Mouse (Mus musculus) hindbrain, embryonic 13.5 days (tissue): Measurements from ENCODE around the gene Gphn. TPM values are rescaled to one million over a fixed set of nuclear protein-coding genes. Genes with fewer than 3 reads are reported as not detected.
"Not testable (repeated sequence)": the region's sequence is repeated elsewhere in the genome, so short reads cannot be mapped to it uniquely, and the experiment has no call there.

ENCODE experiments used
- ATAC-seq: fragments of 200-750 bp; cut with Nextera tagmentation; 2 replicates; pipeline ENCODE4 v1.8.0; 2017; ENCODE audit warnings: moderate TSS enrichment; ENCODE audit not compliant: low FRiP score
- H3K27ac ChIP-seq: fragments of 300-500 bp; sonication (generic); 2 replicates; pipeline ENCODE4 v1.5.1; 2015; ENCODE audit warnings: inconsistent platforms, mild to moderate bottlenecking, moderate library complexity
- H3K27me3 ChIP-seq: fragments of 300-500 bp; sonication (generic); 2 replicates; pipeline ENCODE4 v1.6.1; 2015; ENCODE audit warnings: mild to moderate bottlenecking, inconsistent platforms
- H3K36me3 ChIP-seq: fragments of 300-500 bp; sonication (generic); 2 replicates; pipeline ENCODE4 v1.6.1; 2015; ENCODE audit warnings: mild to moderate bottlenecking, inconsistent platforms
- H3K4me1 ChIP-seq: fragments of 300-500 bp; sonication (generic); replicated peaks from 2 replicates; pipeline ENCODE4 v1.6.1; 2015; ENCODE audit warnings: inconsistent platforms
- H3K4me2 ChIP-seq: fragments of 300-500 bp; sonication (generic); 2 replicates; pipeline ENCODE4 v1.6.1; 2015; ENCODE audit warnings: inconsistent platforms, mild to moderate bottlenecking, moderate library complexity
- H3K4me3 ChIP-seq: fragments of 300-500 bp; sonication (generic); 2 replicates; pipeline ENCODE4 v1.5.1; 2015; ENCODE audit warnings: mild to moderate bottlenecking, inconsistent platforms
- H3K9ac ChIP-seq: fragments of 300-500 bp; sonication (generic); 2 replicates; pipeline ENCODE4 v1.6.1; 2015; ENCODE audit warnings: mild to moderate bottlenecking, inconsistent platforms
- H3K9me3 ChIP-seq: fragments of 300-500 bp; sonication (generic); 2 replicates; pipeline ENCODE4 v1.6.1; 2016; ENCODE audit warnings: inconsistent platforms
- WGBS: fragments of 180-500 bp; shearing (Covaris S2); methylation state at CpG from one replicate; pipeline ENCODE4 v1.1.7; 2015; 5-methylcytosine and 5-hydroxymethylcytosine counted together
- polyA plus RNA-seq: library from polyadenylated mRNA; unstranded; fragments of >200 nt; fragmentation: Nextera tagmentation; extraction: Ambion mirVana; gene quantifications from 2 replicates; pipeline ENCODE4 v1.2.1, GENCODE M21; 2015

Gphn gene
- polyA plus RNA-seq, 1 experiment from 2014 or later, result 37.4 TPM

DNA sequence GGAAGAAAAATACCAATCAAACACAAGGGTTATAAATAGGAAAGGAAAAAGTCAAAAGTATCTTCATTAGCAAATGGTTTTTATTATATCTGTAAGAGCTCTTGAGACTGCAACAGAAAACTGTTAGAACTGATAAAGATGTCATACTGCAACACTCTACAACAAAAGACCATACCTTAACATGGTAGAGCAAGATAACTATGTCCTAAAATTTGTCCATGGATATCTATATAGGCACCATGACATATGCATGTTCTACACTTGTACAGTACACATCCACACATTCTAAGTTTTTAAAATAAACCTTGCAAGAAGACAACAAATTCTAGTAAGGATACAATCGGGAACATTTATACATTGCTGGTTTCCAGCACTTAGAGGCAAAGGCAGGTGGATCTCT is 169.1 kb downstream of the Gphn start:
- no peak overlapping the region for H3K4me3 ChIP-seq
- peaks cover 3% of the 10 kb centered on the region; the same call in 1 of the 2 replicates for H3K36me3 ChIP-seq
- no peak overlapping the region for H3K4me2 ChIP-seq
- ATAC-seq, result no peak
- no peaks in the 10 kb centered on the region for H3K4me1 ChIP-seq
- H3K27me3 ChIP-seq, result no peaks in the 10 kb centered on the region
- H3K9me3 ChIP-seq, result no peaks in the 10 kb centered on the region
- no peak overlapping the region for H3K27ac ChIP-seq
- WGBS, result 96% methylated on average over 1 of the region's 1 CpGs
- H3K9ac ChIP-seq, result no peak overlapping the region

DNA sequence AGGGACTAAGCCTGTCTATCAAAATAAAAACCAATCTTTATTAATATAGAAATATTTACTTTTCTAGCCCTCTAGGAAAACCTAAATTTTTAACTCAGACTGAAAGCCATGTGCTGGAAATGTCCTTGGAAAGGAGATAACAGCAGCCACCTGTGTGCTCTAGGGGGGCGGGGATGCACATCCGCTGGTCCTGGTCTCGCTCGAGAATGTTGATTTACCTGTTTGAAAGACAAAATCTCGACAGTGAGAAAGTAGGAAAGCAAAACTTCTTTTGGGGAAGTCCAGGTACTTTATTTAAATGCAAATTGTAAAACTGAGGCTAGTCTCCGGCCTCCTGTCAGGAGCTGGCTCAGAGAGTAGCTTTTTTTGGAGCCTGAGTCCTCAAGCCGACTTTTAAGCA is 181.3 kb downstream of the Gphn start:
- H3K27ac ChIP-seq, H3K36me3 ChIP-seq, H3K4me2 ChIP-seq, H3K4me1 ChIP-seq, H3K27me3 ChIP-seq, H3K4me3 ChIP-seq, H3K9me3 ChIP-seq, H3K9ac ChIP-seq, ATAC-seq: not testable (repeated sequence)
- 67% methylated on average over 7 of the region's 7 CpGs for WGBS

DNA sequence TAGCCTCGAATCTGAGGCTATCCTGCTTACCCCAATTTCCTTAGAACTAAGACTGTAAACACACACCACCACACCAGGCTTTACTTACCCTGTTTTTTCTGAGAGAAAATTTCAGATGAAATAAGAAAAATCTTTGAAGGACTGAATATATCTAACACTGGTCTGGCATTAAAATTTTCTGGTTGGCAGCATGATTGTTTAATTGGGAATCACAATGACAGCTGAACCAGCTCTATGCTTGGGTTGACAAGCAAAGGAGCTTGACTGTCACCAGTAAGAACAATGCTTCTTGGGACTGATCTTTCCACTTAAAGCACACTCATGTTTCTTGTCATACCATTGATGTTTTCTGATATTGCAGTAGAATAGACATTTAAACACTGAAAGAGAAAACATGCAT is 296.0 kb downstream of the Gphn start:
- H3K4me2 ChIP-seq, result no peak overlapping the region
- no peaks in the 10 kb centered on the region for H3K36me3 ChIP-seq
- no peaks in the 10 kb centered on the region for H3K27me3 ChIP-seq
- WGBS, result 72% methylated on average over 1 of the region's 1 CpGs
- H3K4me3 ChIP-seq, result no peak overlapping the region
- H3K9me3 ChIP-seq, result no peaks in the 10 kb centered on the region
- no peak overlapping the region for H3K9ac ChIP-seq
- no peak for ATAC-seq
- no peak overlapping the region for H3K27ac ChIP-seq
- H3K4me1 ChIP-seq, result no peaks in the 10 kb centered on the region

DNA sequence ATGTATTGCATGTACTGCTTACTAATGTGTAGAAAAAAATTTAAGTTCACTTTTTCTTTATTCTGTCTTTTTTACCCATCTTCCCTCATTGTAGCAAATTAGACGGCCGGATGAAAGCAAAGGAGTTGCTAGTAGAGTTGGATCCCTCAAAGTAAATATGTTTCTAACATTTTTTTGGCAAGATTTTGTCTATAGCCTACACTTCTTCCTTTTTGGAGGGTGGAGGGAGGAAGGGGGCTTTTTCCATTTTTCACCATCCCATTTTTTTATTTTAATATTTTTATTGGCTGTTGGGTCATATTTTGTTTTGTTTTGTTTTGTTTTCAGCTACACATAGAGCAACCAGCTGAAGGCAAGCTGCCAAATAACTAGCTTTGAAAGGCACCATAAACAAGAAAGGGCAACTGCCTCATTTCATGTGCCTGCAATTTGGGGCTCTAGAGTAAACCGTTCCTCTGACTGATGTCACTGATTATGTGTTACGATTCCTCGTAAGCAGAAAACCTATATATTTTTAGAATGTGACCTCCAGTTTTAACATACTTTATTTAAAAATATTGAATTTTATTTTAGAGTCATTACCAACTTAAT is 296.7 kb downstream of the Gphn start:
- WGBS, result 91% methylated on average over 5 of the region's 5 CpGs
- Histone ChIP-seq H3K27ac (no peak overlapping the region), H3K9ac (no peak overlapping the region)

DNA sequence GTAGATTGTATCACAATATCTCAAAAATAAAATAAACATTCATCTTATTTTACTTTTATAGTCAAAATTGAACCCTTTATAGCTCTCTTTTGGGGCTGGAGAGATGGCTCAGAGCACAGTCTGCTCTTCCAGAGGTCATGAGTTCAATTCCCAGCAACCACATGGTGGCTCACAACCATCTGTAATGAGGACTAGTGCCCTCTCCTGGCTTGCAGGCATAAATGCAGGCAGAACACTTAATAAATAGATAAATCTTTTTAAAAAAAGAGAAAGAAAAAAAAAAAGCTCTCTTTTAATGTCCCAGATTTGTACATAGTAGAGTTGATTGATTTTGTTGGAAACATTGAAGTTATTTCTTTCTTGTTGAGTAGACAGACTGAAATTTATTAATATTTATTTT is 311.4 kb downstream of the Gphn start:
- H3K4me1 ChIP-seq, H3K4me2 ChIP-seq, H3K9ac ChIP-seq, H3K27ac ChIP-seq, H3K9me3 ChIP-seq, H3K4me3 ChIP-seq, ATAC-seq, H3K36me3 ChIP-seq, H3K27me3 ChIP-seq: not testable (repeated sequence)

More for the DNA sequence above, 296.7 kb downstream of the Gphn start:
- Histone ChIP-seq H3K4me2 (no peak overlapping the region), H3K36me3 (no peaks in the 10 kb centered on the region), H3K4me3 (no peak overlapping the region), H3K9me3 (no peaks in the 10 kb centered on the region), H3K27me3 (no peaks in the 10 kb centered on the region), H3K4me1 (no peaks in the 10 kb centered on the region)
- ATAC-seq, result no peak

DNA sequence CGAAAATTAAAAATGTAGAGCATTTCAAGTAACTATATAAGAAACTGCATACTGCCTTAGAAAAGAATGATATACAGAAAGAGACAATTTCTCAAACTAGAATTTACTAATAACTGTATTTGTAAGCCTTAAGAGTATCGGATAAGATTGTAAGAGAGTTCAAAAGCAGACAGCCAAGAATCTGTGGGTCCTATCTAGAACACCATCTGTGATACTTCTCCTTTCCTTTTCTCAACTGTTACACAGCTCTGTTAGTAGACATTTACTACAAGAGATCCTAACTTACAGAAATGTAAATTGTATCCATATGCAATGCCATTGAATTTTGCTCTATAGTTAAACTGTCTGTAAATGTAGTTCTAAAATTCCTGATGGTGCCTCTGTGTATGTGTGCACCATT is 324.7 kb downstream of the Gphn start:
- H3K4me2 ChIP-seq, result no peak overlapping the region
- no peaks in the 10 kb centered on the region for H3K9me3 ChIP-seq
- H3K27ac ChIP-seq, result no peak overlapping the region
- H3K36me3 ChIP-seq, result no peaks in the 10 kb centered on the region
- no peaks in the 10 kb centered on the region for H3K4me1 ChIP-seq
- ATAC-seq, result no peak
- 95% methylated on average over 2 of the region's 2 CpGs for WGBS
- H3K9ac ChIP-seq, result no peak overlapping the region
- H3K4me3 ChIP-seq, result no peak overlapping the region
- no peaks in the 10 kb centered on the region for H3K27me3 ChIP-seq

DNA sequence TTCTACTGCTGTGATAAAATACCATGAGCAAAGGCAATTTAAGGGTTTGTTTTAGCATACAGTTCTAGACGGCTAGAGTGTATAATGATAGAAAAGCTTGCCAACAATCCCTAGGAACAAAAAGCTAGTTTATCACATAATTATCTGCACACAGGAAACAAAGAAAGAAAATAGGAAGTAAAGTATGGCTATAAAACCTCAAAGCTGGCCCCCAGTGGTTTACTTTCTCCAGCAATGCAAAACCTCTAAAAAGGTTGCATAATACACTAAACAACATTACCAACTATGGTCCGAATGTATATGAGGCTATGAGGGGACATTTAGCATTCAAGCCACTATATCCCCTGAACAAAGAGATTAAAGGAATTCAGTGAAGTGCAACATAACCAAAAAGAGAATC is 405.6 kb downstream of the Gphn start:
- Histone ChIP-seq H3K4me3 (no peak overlapping the region), H3K9me3 (no peaks in the 10 kb centered on the region), H3K36me3 (peaks cover 4% of the 10 kb centered on the region; the same call in 1 of the 2 replicates), H3K9ac (no peak overlapping the region), H3K4me1 (no peaks in the 10 kb centered on the region), H3K27ac (no peak overlapping the region), H3K27me3 (no peaks in the 10 kb centered on the region), H3K4me2 (no peak overlapping the region)
- no peak for ATAC-seq
- WGBS, result 85% methylated on average over 2 of the region's 2 CpGs

DNA sequence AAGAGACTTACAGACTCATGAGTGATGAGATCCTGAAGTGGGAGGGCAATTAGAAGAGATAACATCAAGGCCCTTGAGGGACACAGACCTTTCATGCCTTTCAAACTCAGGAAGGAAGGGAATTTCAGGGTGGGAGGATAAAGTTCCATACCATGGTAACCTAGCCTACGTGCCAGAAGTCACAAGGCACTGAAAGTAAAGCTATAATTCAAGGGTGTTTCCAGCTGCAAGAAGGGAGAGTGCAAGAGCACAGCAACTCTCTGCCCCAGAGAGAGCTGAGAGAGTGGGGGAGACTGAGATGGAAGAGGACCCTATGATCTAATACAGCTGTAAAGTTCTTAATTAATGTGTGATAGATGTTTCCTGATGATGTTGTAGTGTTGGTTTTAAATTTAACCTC is 413.3 kb downstream of the Gphn start:
- Histone ChIP-seq H3K4me3 (no peak overlapping the region), H3K4me2 (no peak overlapping the region), H3K9ac (no peak overlapping the region), H3K4me1 (no peaks in the 10 kb centered on the region), H3K9me3 (no peaks in the 10 kb centered on the region), H3K27me3 (no peaks in the 10 kb centered on the region), H3K27ac (no peak overlapping the region), H3K36me3 (no peaks in the 10 kb centered on the region)
- 53% methylated on average over 1 of the region's 1 CpGs for WGBS
- ATAC-seq, result no peak

DNA sequence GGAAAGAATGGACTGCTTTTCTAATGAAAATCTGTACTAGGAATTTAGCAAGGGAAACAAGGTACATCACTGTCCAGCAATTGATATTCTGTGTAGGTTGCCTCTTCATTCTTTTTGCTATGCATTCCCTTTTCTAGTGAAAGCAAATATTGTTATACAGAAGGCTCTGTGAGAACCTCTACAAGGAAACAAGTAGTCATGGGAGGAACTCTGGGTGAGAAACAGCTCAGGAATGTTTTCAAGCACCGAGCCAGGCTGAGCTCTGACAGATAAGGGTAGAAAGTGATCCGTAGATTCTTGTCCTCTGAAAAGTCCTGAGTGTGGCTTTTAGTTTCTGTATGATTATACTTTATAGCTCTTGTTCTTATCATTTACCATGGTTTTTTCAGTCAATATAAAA is 413.9 kb downstream of the Gphn start:
- H3K27me3 ChIP-seq, result no peaks in the 10 kb centered on the region
- H3K9me3 ChIP-seq, result no peaks in the 10 kb centered on the region
- H3K4me1 ChIP-seq, result no peaks in the 10 kb centered on the region
- no peaks in the 10 kb centered on the region for H3K36me3 ChIP-seq
- no peak overlapping the region for H3K4me2 ChIP-seq
- WGBS, result 64% methylated on average over 2 of the region's 2 CpGs
- no peak overlapping the region for H3K4me3 ChIP-seq
- no peak for ATAC-seq
- no peak overlapping the region for H3K9ac ChIP-seq
- no peak overlapping the region for H3K27ac ChIP-seq

DNA sequence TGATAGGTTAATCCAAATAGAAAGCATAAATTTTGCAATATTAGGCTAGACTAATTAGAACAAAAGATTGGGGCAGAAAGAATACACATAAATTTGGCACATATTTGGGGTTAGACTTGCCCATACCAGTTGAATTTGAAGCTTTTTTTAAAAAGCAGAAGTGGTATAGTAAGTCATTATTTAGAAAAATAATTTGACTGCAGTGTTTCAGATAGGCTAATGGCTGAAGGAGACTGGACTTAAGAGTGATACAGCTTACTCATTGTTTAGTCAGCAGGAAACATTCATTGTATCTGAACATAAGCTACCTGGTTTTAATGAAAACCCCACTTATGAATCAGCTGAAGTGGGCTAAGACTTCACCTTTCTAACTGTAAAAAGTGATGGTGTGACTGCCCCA is 415.0 kb downstream of the Gphn start:
- H3K27ac ChIP-seq, result no peak overlapping the region
- no peaks in the 10 kb centered on the region for H3K36me3 ChIP-seq
- ATAC-seq, result no peak
- no peak overlapping the region for H3K4me2 ChIP-seq
- no peaks in the 10 kb centered on the region for H3K27me3 ChIP-seq
- no peaks in the 10 kb centered on the region for H3K4me1 ChIP-seq
- no peaks in the 10 kb centered on the region for H3K9me3 ChIP-seq
- H3K9ac ChIP-seq, result no peak overlapping the region
- no peak overlapping the region for H3K4me3 ChIP-seq

DNA sequence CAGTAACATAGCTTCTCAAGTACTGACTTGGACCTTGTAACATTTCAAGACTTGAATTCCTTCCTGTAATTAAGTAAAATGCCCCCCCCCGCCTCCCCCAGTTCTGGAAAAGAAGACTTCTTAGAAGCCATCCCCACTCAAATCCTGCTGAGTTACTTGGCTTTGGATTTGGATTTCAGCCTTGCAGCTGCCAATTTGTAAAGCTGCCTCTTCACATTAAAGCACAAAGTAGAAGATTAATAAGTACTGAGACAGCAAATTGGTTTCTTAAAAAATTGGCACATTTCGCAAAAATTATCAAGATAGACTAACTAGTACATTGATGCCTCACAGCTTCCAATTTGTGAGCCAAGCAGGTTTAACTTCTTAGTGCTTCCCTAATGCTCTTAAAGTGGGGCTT is 417.5 kb downstream of the Gphn start:
- no peak for ATAC-seq
- WGBS, result 81% methylated on average over 2 of the region's 2 CpGs
- Histone ChIP-seq H3K4me1 (no peaks in the 10 kb centered on the region), H3K4me3 (no peak overlapping the region), H3K27ac (no peak overlapping the region), H3K9ac (no peak overlapping the region), H3K27me3 (no peaks in the 10 kb centered on the region), H3K36me3 (no peaks in the 10 kb centered on the region), H3K4me2 (no peak overlapping the region), H3K9me3 (no peaks in the 10 kb centered on the region)

DNA sequence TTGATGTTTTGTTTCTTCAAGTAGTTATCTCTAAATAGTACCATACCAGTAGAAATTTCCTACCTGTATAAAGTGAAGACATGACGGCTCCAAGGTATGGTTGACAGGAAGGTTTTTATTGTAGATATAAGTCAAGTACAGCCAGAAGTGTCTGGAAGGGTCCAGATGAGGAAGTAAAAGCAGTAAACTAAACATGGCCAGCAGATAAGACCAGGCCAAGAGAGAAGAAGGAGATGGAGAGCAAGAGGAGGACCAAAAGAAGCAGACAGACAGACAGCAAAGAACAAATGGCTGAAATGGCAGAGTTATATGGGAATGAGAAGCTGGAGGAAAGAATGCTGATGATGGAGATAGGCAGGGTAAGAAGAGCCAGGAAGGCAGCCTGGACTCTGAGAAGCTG is 419.1 kb downstream of the Gphn start:
- no peak for ATAC-seq
- Histone ChIP-seq H3K27ac (no peak overlapping the region), H3K9ac (no peak overlapping the region), H3K36me3 (no peaks in the 10 kb centered on the region), H3K27me3 (no peaks in the 10 kb centered on the region), H3K9me3 (no peaks in the 10 kb centered on the region), H3K4me3 (no peak overlapping the region), H3K4me2 (no peak overlapping the region), H3K4me1 (no peaks in the 10 kb centered on the region)
- 94% methylated on average over 1 of the region's 1 CpGs for WGBS

DNA sequence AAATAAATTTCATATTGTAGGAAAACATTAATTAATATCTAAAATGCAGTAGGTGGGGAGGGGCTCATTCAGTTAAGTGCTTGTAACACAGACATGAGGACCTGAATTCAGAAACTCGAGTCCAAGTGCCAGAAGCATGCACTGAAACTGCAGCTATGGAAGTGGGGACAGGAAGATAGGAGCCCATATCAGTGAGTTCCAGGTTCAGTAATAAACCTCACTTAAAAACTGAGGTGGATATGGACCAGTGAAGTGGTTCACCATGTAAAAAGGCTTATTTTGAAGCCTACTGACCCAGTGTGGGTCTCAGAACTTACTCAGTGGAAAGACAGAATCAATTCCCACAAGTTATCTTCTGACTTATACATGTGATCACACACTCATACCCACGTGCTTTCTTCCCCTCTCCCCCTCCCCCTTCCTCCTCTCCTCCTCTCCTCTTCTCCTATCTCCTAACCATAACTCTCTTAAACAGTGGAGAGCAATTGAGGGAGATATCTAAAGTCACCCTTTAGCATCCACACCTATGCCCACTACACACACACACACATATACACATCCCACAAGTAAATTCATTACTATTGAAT is 433.6 kb downstream of the Gphn start:
- H3K9me3 ChIP-seq, result no peaks in the 10 kb centered on the region
- WGBS, result 68% methylated on average over 2 of the region's 2 CpGs
- H3K9ac ChIP-seq, result no peak overlapping the region
- ATAC-seq, result no peak
- H3K4me3 ChIP-seq, result no peak overlapping the region
- H3K4me2 ChIP-seq, result no peak overlapping the region
- H3K27me3 ChIP-seq, result no peaks in the 10 kb centered on the region
- peaks cover 4% of the 10 kb centered on the region for H3K36me3 ChIP-seq
- no peaks in the 10 kb centered on the region for H3K4me1 ChIP-seq
- no peak overlapping the region for H3K27ac ChIP-seq
